Mouse (Mus musculus) layer of hippocampus, postnatal 36 days (tissue): Measurements from ENCODE around the gene Fam71d. TPM values are rescaled to one million over a fixed set of nuclear protein-coding genes. Genes with fewer than 3 reads are reported as not detected.

ENCODE experiments used
- DNase-seq, 2 experiments: peaks; one replicate each; pipeline ENCODE4 v3.0.0; 2022
- total RNA-seq, 2 experiments: library from RNA; stranded (reverse); gene quantifications; 2 replicates each; pipeline ENCODE4 v1.2.3; 2021

Fam71d gene
- total RNA-seq, 2 experiments from 2014 or later = 1.2 to 2.7 TPM

DNA sequence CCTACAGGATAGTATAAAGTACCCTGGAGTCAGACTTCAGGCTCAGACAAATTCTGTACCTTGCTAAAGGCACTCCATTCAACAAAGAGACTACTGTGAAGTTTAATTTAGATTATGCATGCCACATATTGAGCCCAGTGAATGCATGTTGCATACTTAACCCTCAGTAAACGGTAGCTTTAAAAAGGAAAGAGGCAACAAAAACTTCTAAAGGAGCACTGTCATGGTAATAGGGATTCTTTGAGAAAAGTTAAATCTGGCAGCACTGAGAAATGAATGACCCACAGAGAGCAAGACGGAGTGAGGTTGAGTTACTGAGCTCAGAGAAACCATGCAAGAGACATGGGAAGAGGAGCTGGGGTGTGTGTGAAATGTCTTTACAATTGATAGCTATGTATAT lies 86.6 kb downstream of the Fam71d start:
- DNase-seq = no peak

DNA sequence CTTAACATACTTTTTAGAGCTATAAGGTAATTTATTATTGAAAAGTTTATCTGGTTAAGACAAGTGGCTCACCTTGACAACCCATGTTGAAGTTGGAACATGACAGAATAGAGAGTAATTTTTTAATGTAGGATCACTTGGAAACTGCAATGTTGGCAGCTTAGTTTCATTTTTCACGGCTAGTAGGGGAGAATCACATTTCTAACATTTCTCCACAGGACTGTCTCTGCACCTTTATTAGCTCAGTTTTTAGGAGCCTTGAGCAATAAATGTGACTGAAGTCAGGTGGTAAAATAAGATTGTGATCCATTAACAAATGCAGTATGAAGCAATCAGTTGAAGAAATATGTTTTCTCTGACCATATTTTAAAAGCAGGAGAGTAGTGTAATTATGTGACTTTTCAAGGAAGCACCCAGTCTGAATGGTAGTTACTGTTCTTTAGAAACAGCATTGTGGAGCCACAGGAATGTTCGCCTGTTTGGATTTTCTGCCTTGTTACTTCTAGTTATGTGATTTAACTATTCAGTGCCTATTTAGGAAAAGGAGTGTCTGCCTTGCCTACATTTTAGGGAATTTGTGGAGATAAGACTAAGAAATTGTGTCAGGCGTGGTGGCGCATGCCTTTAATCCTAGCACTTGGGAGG lies 87.2 kb downstream of the Fam71d start:
- DNase-seq = no peak

Other genes starting within 250 kb of the Fam71d start
- 10 to 100 TPM; 35.6 to 38.6 TPM for gene Mpp5, start 57.4 kb downstream of the Fam71d start, total RNA-seq
- gene Atp6v1d, start 170.1 kb downstream of the Fam71d start, total RNA-seq = 100 to 1,000 TPM; 253 to 273 TPM
- 10 to 100 TPM; 47.5 to 63.9 TPM for gene Eif2s1, start 170.3 kb downstream of the Fam71d start, total RNA-seq
- under 1 TPM in 1 of 2 experiments, not detected in 1; 0.22 TPM for gene Plek2, start 215.4 kb downstream of the Fam71d start, total RNA-seq